Mouse (Mus musculus) hindbrain, embryonic 13.5 days (tissue): ENCODE measurements around the gene Kcnma1. TPM values are rescaled to one million over a fixed set of nuclear protein-coding genes. Genes with fewer than 3 reads are reported as not detected.

Source experiments
- ATAC-seq: fragments of 200-750 bp; cut with Nextera tagmentation; 2 replicates; pipeline ENCODE4 v1.8.0; 2017; ENCODE audit warnings: moderate TSS enrichment; ENCODE audit not compliant: low FRiP score
- H3K27ac ChIP-seq: fragments of 300-500 bp; sonication (generic); 2 replicates; pipeline ENCODE4 v1.5.1; 2015; ENCODE audit warnings: inconsistent platforms, mild to moderate bottlenecking, moderate library complexity
- H3K27me3 ChIP-seq: fragments of 300-500 bp; sonication (generic); 2 replicates; pipeline ENCODE4 v1.6.1; 2015; ENCODE audit warnings: mild to moderate bottlenecking, inconsistent platforms
- H3K36me3 ChIP-seq: fragments of 300-500 bp; sonication (generic); 2 replicates; pipeline ENCODE4 v1.6.1; 2015; ENCODE audit warnings: mild to moderate bottlenecking, inconsistent platforms
- H3K4me1 ChIP-seq: fragments of 300-500 bp; sonication (generic); replicated peaks from 2 replicates; pipeline ENCODE4 v1.6.1; 2015; ENCODE audit warnings: inconsistent platforms
- H3K4me2 ChIP-seq: fragments of 300-500 bp; sonication (generic); 2 replicates; pipeline ENCODE4 v1.6.1; 2015; ENCODE audit warnings: inconsistent platforms, mild to moderate bottlenecking, moderate library complexity
- H3K4me3 ChIP-seq: fragments of 300-500 bp; sonication (generic); 2 replicates; pipeline ENCODE4 v1.5.1; 2015; ENCODE audit warnings: mild to moderate bottlenecking, inconsistent platforms
- H3K9ac ChIP-seq: fragments of 300-500 bp; sonication (generic); 2 replicates; pipeline ENCODE4 v1.6.1; 2015; ENCODE audit warnings: mild to moderate bottlenecking, inconsistent platforms
- H3K9me3 ChIP-seq: fragments of 300-500 bp; sonication (generic); 2 replicates; pipeline ENCODE4 v1.6.1; 2016; ENCODE audit warnings: inconsistent platforms
- WGBS: fragments of 180-500 bp; shearing (Covaris S2); methylation state at CpG from one replicate; pipeline ENCODE4 v1.1.7; 2015; 5-methylcytosine and 5-hydroxymethylcytosine counted together
- polyA plus RNA-seq: library from polyadenylated mRNA; unstranded; fragments of >200 nt; fragmentation: Nextera tagmentation; extraction: Ambion mirVana; gene quantifications from 2 replicates; pipeline ENCODE4 v1.2.1, GENCODE M21; 2015

The Kcnma1 gene
- polyA plus RNA-seq, 1 experiment from 2014 or later = 13.8 TPM

DNA sequence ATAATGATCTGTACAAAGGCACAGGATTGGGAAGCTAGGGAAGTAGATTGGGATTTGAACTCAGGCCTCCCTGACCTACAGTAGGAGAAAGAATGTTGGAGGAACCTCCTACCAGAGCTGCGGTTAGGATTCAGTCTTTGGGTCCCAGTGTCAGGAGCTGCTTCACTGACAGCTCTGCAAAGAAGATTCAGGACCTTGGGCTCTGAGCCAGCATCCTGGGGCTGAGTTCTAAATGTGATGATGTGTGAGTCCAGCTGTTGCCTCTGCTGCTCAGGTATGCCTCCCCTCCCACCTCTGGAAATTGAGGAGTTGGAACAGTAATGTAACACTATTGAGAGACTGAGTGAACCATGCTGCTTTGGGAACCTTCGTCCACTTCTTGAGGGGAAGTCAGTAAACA is 266.3 kb downstream of the Kcnma1 start:
- no peak for ATAC-seq
- 92% methylated on average over 2 of the region's 2 CpGs for WGBS

DNA sequence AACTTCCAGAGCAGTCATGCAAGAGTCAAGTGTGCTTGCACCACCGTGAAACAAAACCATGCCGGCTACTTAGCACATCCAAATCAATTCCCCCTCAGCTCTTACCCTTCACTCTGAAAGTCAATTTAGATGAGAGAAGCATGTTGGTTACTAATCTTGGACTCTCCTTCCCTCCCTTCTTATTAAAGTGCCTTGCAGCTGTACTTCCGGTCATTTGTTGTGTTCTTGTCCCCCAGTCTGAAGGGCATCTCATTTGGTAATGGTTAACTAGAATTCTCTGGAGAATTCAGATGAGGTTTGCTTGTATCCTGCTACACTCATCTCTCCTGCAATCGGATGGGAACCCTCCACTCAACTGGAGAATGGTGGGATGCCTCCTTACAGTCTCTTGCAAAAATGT is 267.3 kb downstream of the Kcnma1 start:
- Histone ChIP-seq H3K4me3 (no peak overlapping the region), H3K27me3 (no peaks in the 10 kb centered on the region), H3K9me3 (no peaks in the 10 kb centered on the region), H3K27ac (no peak overlapping the region), H3K9ac (no peak overlapping the region), H3K36me3 (no peaks in the 10 kb centered on the region), H3K4me1 (0 out of 2 replicates have a peak, but pooled peaks cover 5% of the 10 kb centered on the region), H3K4me2 (no peak overlapping the region)
- no peak for ATAC-seq
- 85% methylated on average over 4 of the region's 4 CpGs for WGBS

More for the DNA sequence above, 266.3 kb downstream of the Kcnma1 start:
- H3K4me1 ChIP-seq = 0 out of 2 replicates have a peak, but pooled peaks cover 5% of the 10 kb centered on the region
- H3K27ac ChIP-seq = no peak overlapping the region
- H3K36me3 ChIP-seq = no peaks in the 10 kb centered on the region
- no peak overlapping the region for H3K4me3 ChIP-seq
- H3K9me3 ChIP-seq = no peaks in the 10 kb centered on the region
- no peak overlapping the region for H3K9ac ChIP-seq
- H3K4me2 ChIP-seq = no peak overlapping the region
- H3K27me3 ChIP-seq = no peaks in the 10 kb centered on the region

DNA sequence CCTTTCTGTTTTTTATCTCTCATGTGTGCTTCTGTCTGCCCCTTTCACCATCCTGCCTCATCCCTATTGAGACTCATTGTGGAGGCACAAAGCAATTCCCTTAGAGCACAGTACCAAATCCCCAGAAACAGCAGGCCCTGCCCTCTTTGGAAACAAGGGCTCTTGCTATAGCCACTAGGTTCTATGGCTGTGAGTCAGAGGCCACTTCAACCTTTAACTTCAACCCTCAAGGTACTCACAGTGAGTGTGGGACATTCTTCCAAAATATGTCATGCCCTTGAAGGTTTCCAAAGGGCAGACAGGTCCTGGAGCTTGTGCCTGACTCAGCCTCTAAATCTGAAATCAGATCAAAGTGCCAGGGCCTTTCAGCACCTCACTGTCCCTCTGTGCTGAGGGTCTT is 272.8 kb downstream of the Kcnma1 start:
- H3K36me3 ChIP-seq = no peaks in the 10 kb centered on the region
- no peak overlapping the region for H3K4me3 ChIP-seq
- no peaks in the 10 kb centered on the region for H3K27me3 ChIP-seq
- H3K4me1 ChIP-seq = no peaks in the 10 kb centered on the region
- no peak overlapping the region for H3K9ac ChIP-seq
- H3K27ac ChIP-seq = no peak overlapping the region
- no peaks in the 10 kb centered on the region for H3K9me3 ChIP-seq
- no peak for ATAC-seq
- no peak overlapping the region for H3K4me2 ChIP-seq

DNA sequence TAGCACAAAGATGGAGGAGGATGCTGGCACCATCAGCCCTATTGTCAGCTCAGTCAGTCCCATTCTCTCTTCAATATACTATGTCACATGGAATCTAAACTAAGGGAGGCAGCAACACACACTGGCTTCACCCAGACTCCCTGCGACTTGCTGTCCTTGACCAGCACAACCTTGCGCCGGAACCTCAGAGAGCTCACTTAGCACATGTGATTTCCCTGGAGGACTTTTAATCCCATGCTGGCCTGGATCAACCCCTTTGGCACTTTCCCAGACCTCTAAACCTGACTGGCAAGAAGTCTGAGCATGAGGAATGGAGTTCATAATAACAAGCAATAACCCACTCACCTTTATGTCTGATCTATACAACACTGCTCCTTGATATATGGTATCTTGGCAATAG is 280.1 kb downstream of the Kcnma1 start:
- WGBS = 91% methylated on average over 3 of the region's 3 CpGs
- no peaks in the 10 kb centered on the region for H3K36me3 ChIP-seq
- H3K27me3 ChIP-seq = no peaks in the 10 kb centered on the region
- no peak for ATAC-seq
- H3K4me1 ChIP-seq = no peaks in the 10 kb centered on the region
- H3K4me3 ChIP-seq = no peak overlapping the region
- H3K4me2 ChIP-seq = no peak overlapping the region
- H3K9ac ChIP-seq = no peak overlapping the region
- H3K9me3 ChIP-seq = no peaks in the 10 kb centered on the region
- H3K27ac ChIP-seq = no peak overlapping the region

DNA sequence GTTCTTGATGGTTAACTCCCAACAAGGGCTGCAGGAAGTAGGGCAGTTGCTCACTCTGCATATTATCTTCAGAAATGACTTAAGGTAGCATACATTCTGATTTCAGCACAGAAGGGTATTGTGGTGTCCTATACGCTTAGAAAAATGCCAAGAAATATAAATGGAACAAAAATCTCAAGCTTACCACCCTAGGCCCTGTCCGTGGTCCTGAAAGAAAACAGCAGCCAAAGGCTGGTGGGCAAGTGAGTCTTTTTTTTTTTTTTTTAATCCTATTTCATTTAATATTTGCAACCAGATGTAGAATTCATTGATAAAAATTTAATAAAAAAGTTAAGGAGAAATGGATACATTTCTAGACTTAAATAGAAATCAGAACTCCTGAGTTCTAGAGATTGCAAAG is 284.9 kb downstream of the Kcnma1 start:
- Histone ChIP-seq H3K36me3 (no peaks in the 10 kb centered on the region), H3K9ac (no peak overlapping the region), H3K27ac (no peak overlapping the region), H3K9me3 (no peaks in the 10 kb centered on the region), H3K4me1 (peaks cover 1% of the 10 kb centered on the region), H3K4me3 (no peak overlapping the region), H3K27me3 (0 out of 2 replicates have a peak, but pooled peaks cover 2% of the 10 kb centered on the region), H3K4me2 (no peak overlapping the region)
- ATAC-seq = no peak
- WGBS = 48% methylated on average over 2 of the region's 2 CpGs

DNA sequence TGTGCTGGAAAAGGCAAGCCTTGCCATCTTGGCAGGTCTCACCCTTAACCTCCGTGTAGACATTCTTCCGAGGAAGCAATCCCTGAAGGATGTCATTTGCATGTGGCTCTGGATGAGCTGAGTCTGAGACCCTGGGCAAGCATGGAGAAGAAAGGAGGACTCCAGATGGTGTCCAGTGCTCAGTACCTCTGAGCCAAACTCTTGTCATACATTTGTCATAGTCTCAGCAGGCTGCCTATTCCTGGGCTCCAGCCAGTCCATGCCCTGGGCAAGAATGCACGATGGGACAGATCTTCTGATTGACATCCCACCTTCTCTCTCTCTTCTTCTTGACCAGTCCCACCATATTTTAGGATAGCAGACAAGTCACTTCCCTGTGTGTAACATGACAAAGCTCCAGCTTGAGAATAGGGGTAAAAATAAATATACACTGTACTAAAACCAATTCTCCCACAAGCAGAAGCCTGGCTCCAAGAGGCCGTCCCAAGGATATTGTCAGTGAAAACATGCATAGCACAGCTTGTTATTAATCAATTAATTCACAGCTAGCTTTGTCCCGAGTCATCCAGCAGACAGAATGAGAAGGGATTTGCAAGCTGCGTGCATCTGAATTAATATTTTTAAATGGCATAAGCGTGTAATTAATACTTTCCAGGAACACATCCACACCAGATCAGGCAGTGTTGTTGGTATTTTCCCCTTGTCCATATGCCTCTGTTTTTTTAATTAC is 290.4 kb downstream of the Kcnma1 start:
- H3K27ac ChIP-seq = peak overlapping the region; percentile 20; the same call in 1 of the 2 replicates
- no peaks in the 10 kb centered on the region for H3K36me3 ChIP-seq
- peak; percentile 46; the same call in 1 of the 2 replicates for ATAC-seq
- no peaks in the 10 kb centered on the region for H3K9me3 ChIP-seq
- H3K9ac ChIP-seq = no peak overlapping the region
- H3K4me2 ChIP-seq = no peak overlapping the region
- H3K4me3 ChIP-seq = no peak overlapping the region
- H3K27me3 ChIP-seq = 0 out of 2 replicates have a peak, but pooled peaks cover 2% of the 10 kb centered on the region
- WGBS = 33% methylated on average over 7 of the region's 7 CpGs
- H3K4me1 ChIP-seq = peaks cover 10% of the 10 kb centered on the region

DNA sequence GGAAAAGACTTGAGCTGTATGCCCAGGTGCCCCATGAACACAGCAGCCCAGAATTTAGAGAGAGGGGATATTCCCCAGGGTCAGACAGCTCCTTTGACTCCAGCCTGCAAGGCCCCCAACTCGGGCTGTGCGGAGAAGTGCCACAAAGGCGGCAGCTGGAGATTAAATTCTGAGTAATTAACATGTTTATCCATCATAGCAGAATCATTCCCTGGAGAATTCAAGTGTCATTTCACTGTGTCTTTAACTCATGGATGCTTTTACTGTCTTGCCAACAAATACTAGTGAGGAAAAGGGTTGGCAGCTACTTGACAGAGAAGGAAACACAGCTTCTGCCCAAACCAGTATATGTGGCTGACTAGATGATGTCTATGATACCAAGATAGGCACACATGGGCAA is 295.0 kb downstream of the Kcnma1 start:
- H3K27ac ChIP-seq = peak overlapping the region; percentile 5; the same call in 1 of the 2 replicates
- no peak overlapping the region for H3K4me3 ChIP-seq
- peaks cover 17% of the 10 kb centered on the region for H3K4me1 ChIP-seq

DNA sequence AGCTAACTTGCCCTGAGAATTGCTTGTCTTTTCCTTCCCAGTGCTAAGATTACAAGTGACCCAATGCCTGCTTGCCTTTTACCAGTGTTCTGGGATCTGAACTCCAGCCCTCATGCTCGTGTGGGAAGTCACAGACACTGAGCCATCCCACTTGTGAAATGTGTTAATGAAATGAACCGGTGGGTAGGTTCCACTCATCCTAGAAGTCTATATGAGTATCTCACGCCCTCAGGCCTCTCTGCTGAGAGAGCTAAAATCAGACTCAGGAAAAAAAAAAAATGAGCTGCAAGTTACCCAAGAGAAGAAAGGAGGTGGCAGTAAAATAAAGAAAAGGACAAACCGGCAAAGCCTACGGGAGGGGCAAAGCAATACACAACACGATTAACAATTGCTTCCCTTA is 295.6 kb downstream of the Kcnma1 start:
- H3K4me1 ChIP-seq = peaks cover 11% of the 10 kb centered on the region
- 0 out of 2 replicates have a peak overlapping the region, but pooled peaks have one; percentile 5 for H3K27ac ChIP-seq
- WGBS = 80% methylated on average over 6 of the region's 6 CpGs
- no peaks in the 10 kb centered on the region for H3K9me3 ChIP-seq
- no peaks in the 10 kb centered on the region for H3K36me3 ChIP-seq
- no peak overlapping the region for H3K4me2 ChIP-seq
- H3K9ac ChIP-seq = no peak overlapping the region
- H3K27me3 ChIP-seq = no peaks in the 10 kb centered on the region
- ATAC-seq = no peak
- no peak overlapping the region for H3K4me3 ChIP-seq

More for the DNA sequence above, 295.0 kb downstream of the Kcnma1 start:
- Histone ChIP-seq H3K27me3 (no peaks in the 10 kb centered on the region), H3K9me3 (no peaks in the 10 kb centered on the region), H3K9ac (no peak overlapping the region), H3K36me3 (no peaks in the 10 kb centered on the region), H3K4me2 (no peak overlapping the region)
- WGBS = 29% methylated on average over 3 of the region's 3 CpGs
- ATAC-seq = no peak

DNA sequence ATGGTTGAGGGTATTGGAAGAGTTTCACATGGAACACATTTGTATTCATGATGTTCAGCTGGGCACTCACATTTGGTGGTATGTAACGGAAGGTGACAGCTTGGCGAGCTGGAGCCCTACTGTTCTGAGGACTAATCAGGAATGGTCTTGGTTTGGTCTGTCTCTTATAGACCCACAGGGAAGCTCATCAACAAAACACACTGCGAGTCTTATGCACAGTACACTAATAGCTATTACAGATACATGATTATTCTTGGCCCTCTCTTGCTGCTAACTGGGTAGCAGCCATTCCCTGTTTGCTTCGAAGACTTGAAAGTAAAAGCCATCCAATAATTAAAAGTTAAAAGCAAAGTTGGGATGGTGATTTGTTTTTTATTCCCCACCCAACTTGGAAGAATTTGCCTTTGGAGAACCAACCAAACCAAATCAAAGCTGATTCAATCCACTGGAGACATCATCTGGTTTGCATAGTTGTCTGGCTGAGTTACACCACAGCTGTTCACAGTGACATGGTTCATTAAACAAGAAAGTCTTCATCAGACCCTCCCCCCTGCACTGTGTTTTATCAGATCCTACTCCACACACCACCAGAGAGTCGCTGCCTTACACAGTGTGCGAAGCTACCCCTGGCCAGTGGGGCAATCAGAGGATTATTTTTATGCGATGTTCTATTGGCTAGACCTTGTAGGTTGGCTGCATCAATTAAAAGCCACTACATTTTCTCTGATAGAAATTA is 299.7 kb downstream of the Kcnma1 start:
- Histone ChIP-seq H3K4me3 (no peak overlapping the region), H3K27me3 (no peaks in the 10 kb centered on the region), H3K4me1 (peaks cover 29% of the 10 kb centered on the region), H3K9me3 (no peaks in the 10 kb centered on the region), H3K27ac (no peak overlapping the region), H3K36me3 (no peaks in the 10 kb centered on the region), H3K9ac (no peak overlapping the region), H3K4me2 (no peak overlapping the region)
- WGBS = 56% methylated on average over 7 of the region's 7 CpGs
- ATAC-seq = peak; percentile 56; the same call in 1 of the 2 replicates

DNA sequence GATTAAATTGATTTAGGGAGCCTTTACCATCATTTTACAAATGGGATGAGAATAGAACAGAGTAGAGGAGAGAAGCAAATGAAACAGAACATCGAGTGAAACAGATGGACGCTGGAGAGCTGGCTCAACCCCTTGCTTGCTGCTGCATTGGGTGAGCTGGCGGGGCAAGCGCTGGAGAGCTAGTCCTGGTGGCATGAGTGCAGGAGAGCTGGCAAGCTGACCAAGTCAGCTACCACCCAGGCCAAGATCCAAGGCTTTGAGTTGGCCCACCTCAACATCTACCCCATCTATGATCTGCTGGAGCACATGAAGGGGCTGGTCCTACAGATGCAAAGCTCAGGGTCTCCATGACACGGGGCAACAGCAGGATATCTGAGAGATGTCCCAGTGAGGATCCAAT is 301.4 kb downstream of the Kcnma1 start:
- H3K27ac ChIP-seq = 0 out of 2 replicates have a peak overlapping the region, but pooled peaks have one; percentile 56
- no peaks in the 10 kb centered on the region for H3K9me3 ChIP-seq
- H3K4me1 ChIP-seq = peaks cover 29% of the 10 kb centered on the region
- no peak overlapping the region for H3K4me2 ChIP-seq
- H3K9ac ChIP-seq = no peak overlapping the region
- no peak for ATAC-seq
- 83% methylated on average over 5 of the region's 5 CpGs for WGBS
- H3K27me3 ChIP-seq = no peaks in the 10 kb centered on the region
- no peaks in the 10 kb centered on the region for H3K36me3 ChIP-seq
- no peak overlapping the region for H3K4me3 ChIP-seq

DNA sequence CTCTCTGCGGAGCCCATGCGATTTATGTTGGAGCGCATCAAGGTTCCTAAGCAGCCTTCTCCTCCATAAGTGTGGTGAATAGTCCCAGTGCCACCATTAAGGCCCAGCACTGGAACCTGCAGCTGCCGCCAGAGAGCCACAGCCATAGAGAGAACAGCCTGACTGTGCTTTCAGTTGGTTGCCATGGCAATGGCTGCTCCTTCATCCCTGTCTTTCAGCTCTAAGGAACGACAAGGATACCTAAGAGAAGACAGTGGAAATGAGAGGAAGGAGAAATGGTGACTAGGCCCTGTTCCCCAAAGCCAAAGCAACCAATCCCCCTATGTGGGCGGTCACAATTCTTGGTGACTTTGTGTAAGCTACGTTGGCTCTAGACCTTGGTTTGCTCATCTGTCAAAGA is 303.3 kb downstream of the Kcnma1 start:
- H3K4me2 ChIP-seq = no peak overlapping the region
- H3K27ac ChIP-seq = peak overlapping the region; percentile 49
- peaks cover 30% of the 10 kb centered on the region for H3K4me1 ChIP-seq
- no peak overlapping the region for H3K9ac ChIP-seq
- no peak for ATAC-seq
- H3K27me3 ChIP-seq = no peaks in the 10 kb centered on the region
- no peak overlapping the region for H3K4me3 ChIP-seq
- H3K9me3 ChIP-seq = no peaks in the 10 kb centered on the region
- 66% methylated on average over 7 of the region's 7 CpGs for WGBS
- no peaks in the 10 kb centered on the region for H3K36me3 ChIP-seq

DNA sequence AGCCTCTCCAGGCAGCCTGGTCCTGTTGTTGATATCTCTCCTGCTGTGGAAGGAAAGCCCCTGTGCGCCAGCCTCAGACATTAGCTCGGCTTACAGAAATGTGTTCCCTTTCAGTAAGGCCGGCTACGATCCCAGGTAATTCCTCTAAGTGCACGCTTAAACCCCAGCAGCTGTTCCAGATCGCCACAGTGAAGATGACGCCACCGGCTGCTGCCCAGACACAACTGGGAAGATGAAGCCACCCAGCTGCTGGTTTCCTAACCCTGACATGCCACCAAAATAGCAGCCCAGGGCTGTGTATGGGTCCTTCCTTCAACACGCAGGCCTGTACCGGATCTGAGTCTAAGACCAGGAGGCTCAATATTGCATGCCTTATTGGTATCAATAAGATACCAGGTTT is 307.5 kb downstream of the Kcnma1 start:
- Histone ChIP-seq H3K4me2 (no peak overlapping the region), H3K9me3 (no peaks in the 10 kb centered on the region), H3K27ac (no peak overlapping the region), H3K4me3 (no peak overlapping the region), H3K4me1 (peaks cover 19% of the 10 kb centered on the region), H3K27me3 (no peaks in the 10 kb centered on the region), H3K9ac (no peak overlapping the region), H3K36me3 (no peaks in the 10 kb centered on the region)
- 81% methylated on average over 10 of the region's 10 CpGs for WGBS
- no peak for ATAC-seq
